8 mouse cellular contexts compared by ENCODE assay signal in genomic region chr8:126852184-126852583, GRCm38 (mm10).
DNase-seq lines count a peak whose midpoint lies in the region; ATAC-seq and TF ChIP-seq lines count a peak whose summit lies in the region.

No protein-coding gene starts in this region.

- no peak overlapping the region for H3K4me2 ChIP-seq in midbrain, embryonic 11.5 days
- H3K4me2 ChIP-seq in kidney, postnatal 0 days (ENCODE audit: low read length), result no peak overlapping the region
- H3K4me2 ChIP-seq in myocyte (ENCODE audit: low read depth), result peak overlapping the region; percentile 83
- H3K4me2 ChIP-seq in midbrain, embryonic 13.5 days (replicated peaks), result no peak overlapping the region

- peaks cover 42% of the 10 kb centered on the region for H3K4me1 ChIP-seq in midbrain, embryonic 10.5 days
- H3K4me1 ChIP-seq in midbrain, embryonic 11.5 days (ENCODE audit: control insufficient read depth, insufficient read depth, low read length), result peaks cover 3% of the 10 kb centered on the region; the same call in 1 of the 2 replicates
- H3K4me1 ChIP-seq in cortical plate, adult 2 months (ENCODE audit: control insufficient read depth, insufficient read depth, low read length), result no peaks in the 10 kb centered on the region
- H3K4me1 ChIP-seq in kidney, postnatal 0 days (replicated peaks; ENCODE audit: insufficient read depth, low read length), result peaks cover 32% of the 10 kb centered on the region
- peaks cover 11% of the 10 kb centered on the region for H3K4me1 ChIP-seq in midbrain, embryonic 13.5 days (replicated peaks)

- H3K9ac ChIP-seq in midbrain, embryonic 11.5 days (ENCODE audit: low read length), result no peak overlapping the region
- H3K9ac ChIP-seq in kidney, postnatal 0 days (ENCODE audit: low read depth, low read length), result no peak overlapping the region
- H3K9ac ChIP-seq in midbrain, embryonic 13.5 days (replicated peaks), result no peak overlapping the region

- H3K27me3 ChIP-seq in midbrain, embryonic 10.5 days (ENCODE audit: low read depth, poor library complexity, severe bottlenecking), result no peaks in the 10 kb centered on the region
- no peaks in the 10 kb centered on the region for H3K27me3 ChIP-seq in midbrain, embryonic 11.5 days (ENCODE audit: control insufficient read depth, insufficient read depth, low read length)
- no peaks in the 10 kb centered on the region for H3K27me3 ChIP-seq in kidney, postnatal 0 days (ENCODE audit: insufficient read depth, low read length)
- no peaks in the 10 kb centered on the region for H3K27me3 ChIP-seq in myocyte (ENCODE audit: control insufficient read depth, insufficient read depth, insufficient read length)
- H3K27me3 ChIP-seq in midbrain, embryonic 13.5 days, result no peaks in the 10 kb centered on the region

- 71% methylated on average over 5 of the region's 5 CpGs for WGBS in midbrain, embryonic 10.5 days
- 70% methylated on average over 5 of the region's 5 CpGs for WGBS in midbrain, embryonic 11.5 days
- 54% methylated on average over 5 of the region's 5 CpGs for WGBS in kidney, postnatal 0 days
- 78% methylated on average over 5 of the region's 5 CpGs for WGBS in midbrain, embryonic 13.5 days

- TF ChIP-seq POLR2A in cortical plate, adult 2 months (IDR thresholded peaks at IDR 0.05; ENCODE audit: extremely low read depth, insufficient read depth, low read length), result no peak
- TF ChIP-seq POLR2A in myocyte (IDR thresholded peaks at IDR 0.05; ENCODE audit: insufficient read length, low read depth), result no peak

- no peaks in the 10 kb centered on the region for H3K36me3 ChIP-seq in midbrain, embryonic 10.5 days
- no peaks in the 10 kb centered on the region for H3K36me3 ChIP-seq in midbrain, embryonic 11.5 days (ENCODE audit: control insufficient read depth, insufficient read depth, low read length)
- H3K36me3 ChIP-seq in kidney, postnatal 0 days (ENCODE audit: insufficient read depth, low read length), result no peaks in the 10 kb centered on the region
- no peaks in the 10 kb centered on the region for H3K36me3 ChIP-seq in myocyte (ENCODE audit: control insufficient read depth, insufficient read depth)
- H3K36me3 ChIP-seq in midbrain, embryonic 13.5 days, result no peaks in the 10 kb centered on the region

- H3ac ChIP-seq in myocyte (ENCODE audit: control insufficient read depth, insufficient read length), result no peak overlapping the region

- no peaks in the 10 kb centered on the region for H3K9me3 ChIP-seq in midbrain, embryonic 10.5 days (replicated peaks)
- H3K9me3 ChIP-seq in midbrain, embryonic 11.5 days (ENCODE audit: control insufficient read depth, low read length), result no peaks in the 10 kb centered on the region
- no peaks in the 10 kb centered on the region for H3K9me3 ChIP-seq in kidney, postnatal 0 days (replicated peaks; ENCODE audit: low read length)
- H3K9me3 ChIP-seq in midbrain, embryonic 13.5 days, result no peaks in the 10 kb centered on the region

- TF ChIP-seq CTCF in cortical plate, adult 2 months (IDR thresholded peaks at IDR 0.05; ENCODE audit: extremely low read depth, insufficient read depth, low read length), result no peak
- TF ChIP-seq CTCF in kidney, postnatal 0 days (IDR thresholded peaks at IDR 0.05; ENCODE audit: low read depth), result no peak

- H3K4me3 ChIP-seq in midbrain, embryonic 10.5 days, result no peak overlapping the region
- H3K4me3 ChIP-seq in midbrain, embryonic 11.5 days (ENCODE audit: low read depth, low read length), result no peak overlapping the region
- no peak overlapping the region for H3K4me3 ChIP-seq in cortical plate, adult 2 months (ENCODE audit: insufficient read depth, low read length)
- H3K4me3 ChIP-seq in kidney, postnatal 0 days (replicated peaks; ENCODE audit: low read depth, low read length), result no peak overlapping the region
- H3K4me3 ChIP-seq in myocyte, result no peak overlapping the region
- H3K4me3 ChIP-seq in midbrain, embryonic 13.5 days (replicated peaks), result no peak overlapping the region

- peak overlapping the region; percentile 61 for H3K27ac ChIP-seq in midbrain, embryonic 10.5 days (replicated peaks)
- H3K27ac ChIP-seq in midbrain, embryonic 11.5 days (ENCODE audit: low read depth, low read length), result no peak overlapping the region
- H3K27ac ChIP-seq in cortical plate, adult 2 months (ENCODE audit: insufficient read depth, low read length), result peak overlapping the region; percentile 84
- H3K27ac ChIP-seq in kidney, postnatal 0 days, result peak overlapping the region; percentile 89
- no peak overlapping the region for H3K27ac ChIP-seq in midbrain, embryonic 13.5 days

- no peaks in the 10 kb centered on the region for H3K79me2 ChIP-seq in myocyte (ENCODE audit: control insufficient read depth, insufficient read depth)

- ATAC-seq in midbrain, embryonic 11.5 days (ENCODE audit: low FRiP score), result no peak
- no peak for ATAC-seq in kidney, postnatal 0 days (replicated peaks; ENCODE audit: low FRiP score, low read depth)
- ATAC-seq in midbrain, embryonic 13.5 days, result no peak

- no peak for DNase-seq in midbrain, embryonic 10.5 days (ENCODE audit: low spot score)
- DNase-seq in midbrain, embryonic 11.5 days (ENCODE audit: low spot score, missing footprints), result no peak
- no peak for DNase-seq in kidney, postnatal 0 days (ENCODE audit: low spot score)
- no peak for DNase-seq in cerebellum, adult 11 months
- no peak for DNase-seq in gastrocnemius, postnatal 10 days

TF ChIP-seq in myocyte, 11 proteins besides CTCF, POLR2A, EP300 and RAD21:
- TF ChIP-seq REST (IDR thresholded peaks at IDR 0.05; ENCODE audit: insufficient read depth, insufficient read length), result no peak
- TF ChIP-seq MAX (IDR thresholded peaks at IDR 0.05; ENCODE audit: low read depth), result peak; percentile 6
- no peak for TF ChIP-seq POLR2AphosphoS2 (IDR thresholded peaks at IDR 0.05; ENCODE audit: insufficient read length, low read depth)
- no peak for TF ChIP-seq E2F4 (IDR thresholded peaks at IDR 0.05; ENCODE audit: insufficient read depth)
- TF ChIP-seq MYOG (IDR thresholded peaks at IDR 0.05; ENCODE audit: control insufficient read depth in 1 of 3, insufficient read depth in 1 of 3, insufficient read length in 2 of 3, low read depth in 2 of 3), result peak in 1 of 3 experiments; percentile 63
- TF ChIP-seq SRF (IDR thresholded peaks at IDR 0.05; ENCODE audit: control insufficient read depth, insufficient read length, low read depth), result no peak
- TF ChIP-seq TCF12 (IDR thresholded peaks at IDR 0.05; ENCODE audit: insufficient read depth, poor library complexity, severe bottlenecking), result peak; percentile 47
- peak; percentile 90 for TF ChIP-seq CEBPB (IDR thresholded peaks at IDR 0.05; ENCODE audit: insufficient read depth, poor library complexity, severe bottlenecking)
- no peak for TF ChIP-seq USF1 (IDR thresholded peaks at IDR 0.05; ENCODE audit: low read depth)
- peak in 1 of 3 experiments; percentile 48 for TF ChIP-seq MYOD1 (IDR thresholded peaks at IDR 0.05; ENCODE audit: control insufficient read depth in 1 of 3, insufficient read length in 2 of 3, low read depth in 2 of 3)
- no peak for TF ChIP-seq TCF3 (IDR thresholded peaks at IDR 0.05; ENCODE audit: insufficient read length, low read depth)

Comparison
In these comparisons a context has a peak if more than half of its experiments do, and no peak if none do; other contexts are left out.
1. H3K27ac ChIP-seq: peak in midbrain, embryonic 10.5 days (single experiment), cortical plate, adult 2 months (single experiment) and kidney, postnatal 0 days (single experiment); none in midbrain, embryonic 11.5 days (single experiment) and midbrain, embryonic 13.5 days (single experiment).